Comparison of ENCODE assay signal across 8 mouse cellular contexts in the genomic region with DNA sequence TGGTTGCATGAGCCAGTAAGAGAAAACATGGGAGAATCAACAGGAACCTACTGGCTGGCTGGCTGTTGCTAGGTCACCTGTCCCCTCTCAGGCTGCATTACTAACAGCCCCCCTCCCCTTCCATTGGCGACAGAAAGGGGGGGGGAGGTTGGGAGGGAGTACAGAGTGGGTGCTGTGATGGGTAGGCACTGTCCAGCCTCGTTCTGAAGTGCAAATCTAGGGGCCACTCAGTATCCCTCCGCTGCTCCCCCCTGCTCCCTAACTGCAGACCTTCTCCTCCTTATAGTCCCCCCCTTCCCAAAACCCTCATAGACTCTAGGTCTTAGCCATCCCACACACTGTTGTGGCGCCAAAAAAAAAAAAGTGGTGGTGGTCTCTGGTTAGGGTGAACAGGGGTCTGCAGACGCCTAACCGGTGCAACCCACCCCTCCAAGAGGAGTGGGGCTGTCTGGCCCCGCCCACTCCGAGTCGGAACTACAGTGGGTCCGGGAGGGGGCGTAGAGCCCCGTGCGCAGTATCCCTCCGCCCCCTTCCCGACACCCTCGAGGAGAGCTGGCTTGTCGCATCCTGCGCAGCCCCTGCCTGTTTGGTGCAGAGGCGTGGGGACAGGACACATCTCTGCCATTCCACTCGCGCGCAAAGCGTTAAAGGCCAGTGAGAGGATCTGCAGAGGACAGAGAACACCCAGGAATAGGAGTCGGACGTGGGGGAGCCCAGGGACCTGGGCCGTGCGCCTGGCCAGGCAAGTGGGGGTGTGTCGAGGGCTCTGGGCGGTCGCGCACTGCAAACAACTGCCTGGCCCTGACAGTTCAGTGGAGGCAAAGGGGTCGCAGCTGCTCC. TPM values are rescaled to one million over a fixed set of nuclear protein-coding genes. Genes with fewer than 3 reads are reported as not detected.
A peak's percentile ranks its signal among the peaks of the same experiment; 100 is the strongest.
DNase-seq lines count a peak whose midpoint lies in the region; ATAC-seq and TF ChIP-seq lines count a peak whose summit lies in the region.
"Not testable (repeated sequence)": the region's sequence is repeated elsewhere in the genome, so short reads cannot be mapped to it uniquely, and the experiment has no call there.

Gene Gprasp2, plus strand, starts transcription at position 514 of the 840 bp plus-strand sequence.

- ATAC-seq in granulocyte monocyte progenitor cell, adult 5-6 weeks (replicated peaks; ENCODE audit: poor library complexity, severe bottlenecking) = peak; percentile 86
- peak; percentile 60 for ATAC-seq in inflammation-experienced regulatory T-cells, adult 6 months

- intact Hi-C loops in left cerebral cortex, adult 2 months (cut with DNase I) = not testable (repeated sequence)

- peak within 1 kb of the TSS; percentile 57 for H3K4me3 ChIP-seq in left cerebral cortex, adult 2 months

- TF ChIP-seq CTCF in left cerebral cortex, adult 2 months (IDR thresholded peaks at IDR 0.05) = not testable (repeated sequence)

- peak; percentile 15 for DNase-seq in adrenal gland, adult 8-10 months
- peak; percentile 11 for DNase-seq in embryo, embryonic 11.5 days (ENCODE audit: low read depth, low spot score)
- peak; percentile 52 to 55 for DNase-seq in left cerebral cortex, adult 2 months (ENCODE audit: extremely low spot score in 1 of 2, low spot score in 2 of 2)
- DNase-seq in lung, postnatal 10 days = peak; percentile 20
- peak; percentile 56 for DNase-seq in retina, embryonic 14.5 days (ENCODE audit: low spot score)
- DNase-seq in thymus, postnatal 4 days = peak; percentile 65

- peak within 1 kb of the TSS; percentile 89 for H3K27ac ChIP-seq in left cerebral cortex, adult 2 months

RNA-seq across cellular contexts. Expression of gene Gprasp2, which starts in this region (rescaled TPM):
- 10 to 100 TPM; 40.4 to 62.4 (median 48.6) TPM for total RNA-seq in adrenal gland, adult 8-10 months (2022)
- 2.8 TPM in 1 of 2 replicates, not detected in the other for total RNA-seq in granulocyte monocyte progenitor cell, adult 5-6 weeks (2014; fragmentation: Nextera tagmentation)
- total RNA-seq in granulocyte monocyte progenitor cell, adult 5-6 weeks (2017) = 2.5 and 3.1 TPM in 2 replicates
- polyA plus RNA-seq in inflammation-experienced regulatory T-cells, adult 6 months (2017; shearing (Covaris generic)) = 1 to 10 TPM; 1.1 to 6.4 (median 4.7) TPM
- total RNA-seq in left cerebral cortex, adult 2 months (2021) = 100 to 1,000 TPM; 176 to 226 TPM

Comparison
In these comparisons a context has a peak if more than half of its experiments do, and no peak if none do; other contexts are left out.
1. Peak in every context shown above with its lines: DNase-seq, ATAC-seq, H3K4me3 ChIP-seq and H3K27ac ChIP-seq.
2. RNA of gene Gprasp2 (total RNA-seq): 176 to 226 TPM in left cerebral cortex, adult 2 months and 40.4 to 62.4 TPM in adrenal gland, adult 8-10 months; 2.5 to 3.1 TPM in granulocyte monocyte progenitor cell, adult 5-6 weeks; every median in the first group is over 10 times any median in the second.
3. DNase-seq: peak in every context shown above with its lines; median percentile 65 in thymus, postnatal 4 days; 56 in retina, embryonic 14.5 days; 54 in left cerebral cortex, adult 2 months; 20 in lung, postnatal 10 days; 15 in adrenal gland, adult 8-10 months; 11 in embryo, embryonic 11.5 days.